Mouse (Mus musculus): ENCODE measurements at regions not wholly inside any gene's neighbourhood (a gene's known extent, or its start where the extent isn't known, plus 50 kb on each side); places are given as distances from the start of the nearest gene placed in this dataset.

GRCm38 (mm10) chr9:67129095-67129494, 79.9 kb upstream of the Tpm1 start:
- TF ChIP-seq POLR2A (IDR thresholded peaks at IDR 0.05; ENCODE audit: insufficient read length, low read depth) (no peak), MAX (IDR thresholded peaks at IDR 0.05; ENCODE audit: low read depth) (no peak), TCF12 (IDR thresholded peaks at IDR 0.05; ENCODE audit: insufficient read depth, poor library complexity, severe bottlenecking) (no peak), REST (IDR thresholded peaks at IDR 0.05; ENCODE audit: insufficient read depth, insufficient read length) (no peak)
